7 mouse cellular contexts compared by ENCODE assay signal in genomic region chr6:61430881-61431725, GRCm38 (mm10).
DNase-seq lines count a peak whose midpoint lies in the region; ATAC-seq and TF ChIP-seq lines count a peak whose summit lies in the region.

No protein-coding gene starts in this region.

- peak overlapping the region; percentile 47 for H3K27ac ChIP-seq in heart, embryonic 15.5 days

- H3K9ac ChIP-seq in heart, embryonic 15.5 days: no peak overlapping the region

- H3K27me3 ChIP-seq in heart, embryonic 15.5 days: no peaks in the 10 kb centered on the region

- 0 out of 2 replicates have a peak, but pooled peaks have one; percentile 43 for ATAC-seq in heart, embryonic 15.5 days (replicated peaks; ENCODE audit: insufficient number of reproducible peaks, insufficient read depth, low FRiP score, low read depth)
- ATAC-seq in activated CD4-positive, CD25-positive, alpha-beta regulatory T cell, adult 4 months: no peak

- WGBS in heart, embryonic 15.5 days: 23% methylated on average over 5 of the region's 5 CpGs

- H3K4me2 ChIP-seq in heart, embryonic 15.5 days: no peak overlapping the region

- no peaks in the 10 kb centered on the region for H3K36me3 ChIP-seq in heart, embryonic 15.5 days

- no peak for TF ChIP-seq POLR2A in brain, embryonic 14.5 days (IDR thresholded peaks at IDR 0.05; ENCODE audit: borderline replicate concordance, extremely low read depth, insufficient read depth, insufficient read length, poor library complexity, severe bottlenecking)

- no peaks in the 10 kb centered on the region for H3K9me3 ChIP-seq in heart, embryonic 15.5 days (replicated peaks)

- DNase-seq in brain, embryonic 14.5 days (ENCODE audit: low read depth): peak; percentile 74
- DNase-seq in cerebellum, postnatal 25 days: peak; percentile 20 to 25
- DNase-seq in kidney, postnatal 36 days: peak; percentile 39 to 55
- DNase-seq in c-Kit-positive CD71-positive TER-119-positive erythroid progenitor cells, embryonic 14.5 days (ENCODE audit: low spot score): no peak
- no peak for DNase-seq in right cerebral cortex, adult 18-20 months

- no peak for TF ChIP-seq CTCF in brain, embryonic 14.5 days (IDR thresholded peaks at IDR 0.05; ENCODE audit: borderline replicate concordance, extremely low read depth, insufficient read depth, insufficient read length)

- no peak overlapping the region for H3K4me3 ChIP-seq in heart, embryonic 15.5 days

- H3K4me1 ChIP-seq in heart, embryonic 15.5 days (replicated peaks): no peaks in the 10 kb centered on the region

Comparison
In these comparisons a context has a peak if more than half of its experiments do, and no peak if none do; other contexts are left out.
1. DNase-seq: peak in brain, embryonic 14.5 days (single experiment), cerebellum, postnatal 25 days (2 of 2) and kidney, postnatal 36 days (2 of 2); none in c-Kit-positive CD71-positive TER-119-positive erythroid progenitor cells, embryonic 14.5 days (single experiment) and right cerebral cortex, adult 18-20 months (single experiment).